8 mouse cellular contexts compared by ENCODE assay signal in genomic region chr4:129785178-129785577, GRCm38 (mm10). TPM values are rescaled to one million over a fixed set of nuclear protein-coding genes. Genes with fewer than 3 reads are reported as not detected.
A peak's percentile ranks its signal among the peaks of the same experiment; 100 is the strongest.
DNase-seq lines count a peak whose midpoint lies in the region; ATAC-seq and TF ChIP-seq lines count a peak whose summit lies in the region.

No protein-coding gene starts in this region.

- TF ChIP-seq POLR2A in small intestine, adult 2 months (IDR thresholded peaks at IDR 0.05; ENCODE audit: low read depth, low read length), result no peak

- H3K4me2 ChIP-seq in hindbrain, embryonic 14.5 days (replicated peaks), result no peak overlapping the region
- H3K4me2 ChIP-seq in hindbrain, embryonic 16.5 days (ENCODE audit: low read length), result no peak overlapping the region

- WGBS in hindbrain, embryonic 14.5 days, result 3% methylated on average over 4 of the region's 4 CpGs
- WGBS in hindbrain, embryonic 16.5 days, result 2% methylated on average over 4 of the region's 4 CpGs
- 3% methylated on average over 4 of the region's 4 CpGs for WGBS in small intestine, adult 2 months

- no peaks in the 10 kb centered on the region for H3K36me3 ChIP-seq in hindbrain, embryonic 14.5 days (replicated peaks; ENCODE audit: control insufficient read depth, insufficient read depth)
- no peaks in the 10 kb centered on the region for H3K36me3 ChIP-seq in hindbrain, embryonic 16.5 days (ENCODE audit: control insufficient read depth, insufficient read depth, low read length)
- no peaks in the 10 kb centered on the region for H3K36me3 ChIP-seq in small intestine, adult 2 months (ENCODE audit: control insufficient read depth, insufficient read depth, low read length)

- ATAC-seq in hindbrain, embryonic 14.5 days (ENCODE audit: low FRiP score), result 0 out of 2 replicates have a peak, but pooled peaks have one; percentile 11
- ATAC-seq in hindbrain, embryonic 16.5 days, result no peak

- H3K9ac ChIP-seq in hindbrain, embryonic 14.5 days, result no peak overlapping the region
- H3K9ac ChIP-seq in hindbrain, embryonic 16.5 days (ENCODE audit: low read depth, low read length), result no peak overlapping the region

- no peak overlapping the region for H3K4me3 ChIP-seq in hindbrain, embryonic 14.5 days (replicated peaks; ENCODE audit: low read length)
- no peak overlapping the region for H3K4me3 ChIP-seq in hindbrain, embryonic 16.5 days (ENCODE audit: low read length)
- H3K4me3 ChIP-seq in small intestine, adult 2 months (ENCODE audit: low read depth, low read length), result no peak overlapping the region

- H3K4me1 ChIP-seq in hindbrain, embryonic 14.5 days (replicated peaks; ENCODE audit: control insufficient read depth, insufficient read depth, low read length), result 0 out of 2 replicates have a peak, but pooled peaks cover 9% of the 10 kb centered on the region
- H3K4me1 ChIP-seq in hindbrain, embryonic 16.5 days (ENCODE audit: control insufficient read depth, insufficient read depth, low read depth, low read length), result peaks cover 4% of the 10 kb centered on the region; the same call in 1 of the 2 replicates
- H3K4me1 ChIP-seq in small intestine, adult 2 months (ENCODE audit: control insufficient read depth, insufficient read depth, insufficient read length, low read length), result peaks cover 2% of the 10 kb centered on the region; the same call in 1 of the 2 replicates

- TF ChIP-seq CTCF in small intestine, adult 2 months (IDR thresholded peaks at IDR 0.05; ENCODE audit: extremely low read depth, insufficient read length, insufficient replicate concordance, low read depth, low read length), result peak; percentile 53; the same call in 1 of the 2 replicates

- H3K27ac ChIP-seq in hindbrain, embryonic 14.5 days, result no peak overlapping the region
- H3K27ac ChIP-seq in hindbrain, embryonic 16.5 days (ENCODE audit: low read depth, low read length), result no peak overlapping the region
- H3K27ac ChIP-seq in small intestine, adult 2 months (ENCODE audit: insufficient read depth, low read depth, low read length), result no peak overlapping the region

- peak; percentile 96 for DNase-seq in hindbrain, embryonic 14.5 days (ENCODE audit: low spot score)
- peak; percentile 65 for DNase-seq in WW6 (ENCODE audit: low read depth, low spot score)
- peak; percentile 37 to 76 for DNase-seq in cerebellum, postnatal 36 days
- peak; percentile 88 for DNase-seq in heart, adult 8-10 months (ENCODE audit: low spot score)
- peak; percentile 59 to 81 for DNase-seq in layer of hippocampus, adult 8-10 months (ENCODE audit: low spot score in 2 of 2)
- DNase-seq in lung, postnatal 25 days (ENCODE audit: low spot score), result peak; percentile 88

- H3K9me3 ChIP-seq in hindbrain, embryonic 14.5 days (ENCODE audit: control insufficient read depth, low read length), result no peaks in the 10 kb centered on the region
- H3K9me3 ChIP-seq in hindbrain, embryonic 16.5 days (ENCODE audit: control insufficient read depth, low read length), result no peaks in the 10 kb centered on the region

- no peaks in the 10 kb centered on the region for H3K27me3 ChIP-seq in hindbrain, embryonic 14.5 days (ENCODE audit: control insufficient read depth, insufficient read depth, low read length)
- no peaks in the 10 kb centered on the region for H3K27me3 ChIP-seq in hindbrain, embryonic 16.5 days (replicated peaks; ENCODE audit: control insufficient read depth, insufficient read depth, low read length)
- no peaks in the 10 kb centered on the region for H3K27me3 ChIP-seq in small intestine, adult 2 months (ENCODE audit: control insufficient read depth, insufficient read depth, low read length)

RNA-seq across cellular contexts. Expression of gene Ptp4a2, which starts 25.8 kb away (rescaled TPM):
- polyA plus RNA-seq in hindbrain, embryonic 14.5 days (2014; fragmentation: Nextera tagmentation; extraction: Ambion mirVana), result 199 and 211 TPM in 2 replicates
- polyA plus RNA-seq in hindbrain, embryonic 16.5 days (2015; fragmentation: Nextera tagmentation; extraction: Ambion mirVana), result 217 and 224 TPM in 2 replicates
- total RNA-seq in heart, adult 8-10 months (2022), result 100 to 1,000 TPM; 196 to 239 (median 228) TPM
- total RNA-seq in layer of hippocampus, adult 8-10 months (2022), result 100 to 1,000 TPM; 138 to 173 (median 144) TPM
- polyA plus RNA-seq in small intestine, adult 2 months (2012; rRNA removed), result 8.9 and 21.1 TPM in 2 replicates

RNA-seq across cellular contexts. Expression of gene Khdrbs1, which starts 43.1 kb away (rescaled TPM):
- 120 and 125 TPM in 2 replicates for polyA plus RNA-seq in hindbrain, embryonic 14.5 days (2014; fragmentation: Nextera tagmentation; extraction: Ambion mirVana)
- polyA plus RNA-seq in hindbrain, embryonic 16.5 days (2015; fragmentation: Nextera tagmentation; extraction: Ambion mirVana), result 96.3 and 104 TPM in 2 replicates
- total RNA-seq in heart, adult 8-10 months (2022), result 10 to 100 TPM; 33.9 to 38.6 (median 37.7) TPM
- 10 to 100 TPM; 83.3 to 90.1 (median 85.7) TPM for total RNA-seq in layer of hippocampus, adult 8-10 months (2022)
- polyA plus RNA-seq in small intestine, adult 2 months (2012; rRNA removed), result 29.4 and 58.7 TPM in 2 replicates
